Mouse (Mus musculus) liver, embryonic 15.5 days (tissue): ENCODE measurements at regions not wholly inside any gene's neighbourhood (a gene's known extent, or its start where the extent isn't known, plus 50 kb on each side); places are given as distances from the start of the nearest gene placed in this dataset.

Source experiments
- ATAC-seq: fragments of 200-750 bp; cut with Nextera tagmentation; 2 replicates; pipeline ENCODE4 v1.8.0; 2017; ENCODE audit warnings: moderate number of reproducible peaks, mild to moderate bottlenecking, moderate library complexity; ENCODE audit not compliant: insufficient read depth
- H3K27ac ChIP-seq: fragments of 300-500 bp; sonication (generic); replicated peaks from 2 replicates; pipeline ENCODE4 v1.5.1; 2015; ENCODE audit warnings: mild to moderate bottlenecking, inconsistent platforms
- H3K27me3 ChIP-seq: fragments of 300-500 bp; sonication (generic); 2 replicates; pipeline ENCODE4 v1.6.1; 2015; ENCODE audit warnings: mild to moderate bottlenecking, inconsistent platforms
- H3K36me3 ChIP-seq: fragments of 300-500 bp; sonication (generic); replicated peaks from 2 replicates; pipeline ENCODE4 v1.6.1; 2015; ENCODE audit warnings: moderate library complexity, mild to moderate bottlenecking, inconsistent platforms
- H3K4me1 ChIP-seq: fragments of 300-500 bp; sonication (generic); replicated peaks from 2 replicates; pipeline ENCODE4 v1.6.1; 2015; ENCODE audit warnings: inconsistent platforms
- H3K4me2 ChIP-seq: fragments of 300-500 bp; sonication (generic); 2 replicates; pipeline ENCODE4 v1.6.1; 2015; ENCODE audit warnings: moderate library complexity, mild to moderate bottlenecking, inconsistent platforms
- H3K4me3 ChIP-seq: fragments of 300-500 bp; sonication (generic); replicated peaks from 2 replicates; pipeline ENCODE4 v1.5.1; 2015; ENCODE audit warnings: mild to moderate bottlenecking, inconsistent platforms
- H3K9ac ChIP-seq: fragments of 300-500 bp; sonication (generic); 2 replicates; pipeline ENCODE4 v1.6.1; 2015; ENCODE audit warnings: moderate library complexity, mild to moderate bottlenecking, inconsistent platforms
- H3K9me3 ChIP-seq: fragments of 300-500 bp; sonication (generic); replicated peaks from 2 replicates; pipeline ENCODE4 v1.6.1; 2016; ENCODE audit warnings: inconsistent platforms
- WGBS: fragments of 180-500 bp; shearing (Covaris S2); methylation state at CpG from one replicate; pipeline ENCODE4 v1.1.7; 2015; ENCODE audit warnings: mixed read lengths; ENCODE audit not compliant: insufficient replicate concordance; 5-methylcytosine and 5-hydroxymethylcytosine counted together

DNA sequence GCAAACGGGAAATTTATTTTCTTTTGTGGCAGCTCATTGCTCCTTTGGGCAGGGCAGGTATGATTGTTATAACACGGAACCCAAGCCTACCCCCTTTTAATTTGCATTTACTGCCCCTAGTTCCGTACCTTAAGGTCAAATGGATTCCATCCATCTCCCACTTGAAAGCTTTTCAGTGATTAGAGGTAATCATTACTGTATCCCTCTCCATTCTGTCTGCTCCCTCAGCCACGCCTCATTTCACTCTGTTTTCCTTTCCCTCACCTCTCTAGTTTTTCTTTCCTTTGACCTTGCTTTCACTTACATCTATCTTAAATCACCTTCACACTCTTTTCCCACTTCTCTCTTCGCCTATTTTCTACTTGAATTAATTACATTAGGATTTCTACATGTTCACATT is 481.2 kb upstream of the Pdzrn3 start:
- Histone ChIP-seq H3K4me2 (no peak overlapping the region), H3K9ac (no peak overlapping the region), H3K4me3 (no peak overlapping the region), H3K36me3 (no peaks in the 10 kb centered on the region), H3K27ac (no peak overlapping the region), H3K27me3 (no peaks in the 10 kb centered on the region), H3K9me3 (no peaks in the 10 kb centered on the region), H3K4me1 (no peaks in the 10 kb centered on the region)
- ATAC-seq = no peak
- WGBS = 42% methylated on average over 5 of the region's 5 CpGs

DNA sequence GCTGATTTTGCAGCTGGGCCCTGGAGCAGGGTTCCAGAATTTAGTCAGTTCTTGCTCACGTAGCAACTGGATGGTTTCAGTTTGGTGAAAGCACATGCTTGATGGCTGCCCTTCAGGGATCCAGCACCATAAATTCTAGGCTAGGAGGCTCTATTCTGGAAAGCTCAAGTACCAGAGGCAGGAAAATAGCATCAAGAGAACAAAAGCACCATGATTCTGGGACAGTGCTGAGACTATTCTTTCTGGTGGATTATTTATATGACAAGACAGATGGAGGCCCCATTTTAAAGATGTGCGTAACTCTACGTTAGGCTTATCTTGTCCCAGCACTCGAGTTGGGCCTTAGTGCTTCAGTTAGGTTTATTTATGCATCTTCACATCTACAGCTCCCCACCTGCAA is 463.0 kb upstream of the Pdzrn3 start:
- no peaks in the 10 kb centered on the region for H3K9me3 ChIP-seq
- H3K4me1 ChIP-seq = no peaks in the 10 kb centered on the region
- H3K9ac ChIP-seq = no peak overlapping the region
- no peaks in the 10 kb centered on the region for H3K36me3 ChIP-seq
- no peak overlapping the region for H3K4me3 ChIP-seq
- no peak for ATAC-seq
- H3K27me3 ChIP-seq = no peaks in the 10 kb centered on the region
- no peak overlapping the region for H3K4me2 ChIP-seq
- no peak overlapping the region for H3K27ac ChIP-seq
- WGBS = 52% methylated on average over 4 of the region's 4 CpGs

DNA sequence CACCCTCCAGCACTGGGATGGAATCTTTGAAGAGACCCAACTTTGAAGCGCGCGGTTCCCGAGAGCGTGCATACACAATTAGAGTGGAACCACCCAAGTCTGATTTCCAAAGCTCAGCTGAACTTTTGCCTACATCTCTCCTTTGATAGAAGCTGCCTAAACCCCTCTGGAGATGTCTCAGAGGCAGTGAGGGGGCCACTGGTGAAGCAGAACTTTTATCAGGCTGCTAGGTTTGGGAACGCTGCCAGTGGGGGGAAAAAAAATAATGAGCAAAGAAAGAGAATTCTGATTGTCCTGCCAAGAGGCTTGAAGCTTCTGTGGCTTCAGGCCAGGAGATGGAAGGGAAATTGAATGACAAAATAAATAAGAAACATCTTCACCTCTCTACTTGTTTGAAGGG is 459.9 kb upstream of the Pdzrn3 start:
- Histone ChIP-seq H3K4me3 (no peak overlapping the region), H3K36me3 (no peaks in the 10 kb centered on the region), H3K9me3 (no peaks in the 10 kb centered on the region), H3K9ac (no peak overlapping the region), H3K4me2 (no peak overlapping the region), H3K27ac (no peak overlapping the region), H3K4me1 (no peaks in the 10 kb centered on the region), H3K27me3 (no peaks in the 10 kb centered on the region)
- 84% methylated on average over 6 of the region's 6 CpGs for WGBS
- ATAC-seq = no peak

DNA sequence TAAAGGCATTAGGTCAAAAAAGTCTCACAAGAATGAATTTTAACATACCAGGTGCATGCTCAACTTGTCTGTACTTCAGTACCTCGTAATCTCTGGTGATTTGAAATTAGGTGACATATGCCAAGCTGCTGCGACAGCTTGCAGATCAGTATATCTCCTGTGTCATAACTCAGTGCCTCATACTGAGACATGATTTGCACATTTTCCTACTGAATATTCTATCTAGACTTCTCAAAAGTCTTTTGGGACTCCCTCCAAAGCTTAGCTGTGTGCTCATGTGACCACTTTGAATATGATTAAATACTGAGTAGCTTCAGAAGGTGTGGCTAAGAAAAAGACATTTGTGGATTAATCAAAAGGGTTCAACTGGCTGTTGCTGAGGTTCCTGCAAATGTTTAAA is 416.3 kb upstream of the Pdzrn3 start:
- H3K27ac ChIP-seq = no peak overlapping the region
- no peaks in the 10 kb centered on the region for H3K4me1 ChIP-seq
- H3K27me3 ChIP-seq = no peaks in the 10 kb centered on the region
- no peak overlapping the region for H3K4me2 ChIP-seq
- WGBS = 53% methylated on average over 2 of the region's 2 CpGs
- H3K36me3 ChIP-seq = no peaks in the 10 kb centered on the region
- H3K9me3 ChIP-seq = no peaks in the 10 kb centered on the region
- no peak overlapping the region for H3K9ac ChIP-seq
- H3K4me3 ChIP-seq = no peak overlapping the region
- no peak for ATAC-seq

DNA sequence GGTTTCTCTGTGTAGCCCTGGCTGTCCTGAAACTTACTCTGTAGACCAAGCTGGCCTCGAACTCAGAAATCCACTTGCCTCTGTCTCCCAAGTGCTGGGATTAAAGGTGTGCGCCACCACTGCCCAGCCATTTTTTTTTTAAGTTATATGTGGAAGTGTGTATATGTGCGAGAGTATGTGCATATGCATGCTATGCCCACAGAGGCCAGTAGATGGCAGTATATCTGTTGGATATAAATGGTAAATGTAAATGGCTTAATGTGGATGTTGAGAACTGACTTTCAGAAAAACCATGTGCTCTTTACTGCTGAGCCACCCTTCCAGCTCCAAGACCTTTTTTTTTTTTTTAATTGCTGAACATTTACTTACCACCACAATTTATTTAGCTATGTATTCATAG is 400.2 kb upstream of the Pdzrn3 start:
- Histone ChIP-seq H3K27ac (no peak overlapping the region), H3K9me3 (no peaks in the 10 kb centered on the region), H3K4me1 (no peaks in the 10 kb centered on the region), H3K36me3 (no peaks in the 10 kb centered on the region), H3K4me3 (no peak overlapping the region), H3K9ac (no peak overlapping the region), H3K4me2 (no peak overlapping the region), H3K27me3 (no peaks in the 10 kb centered on the region)
- no peak for ATAC-seq
- WGBS = 68% methylated on average over 3 of the region's 3 CpGs

DNA sequence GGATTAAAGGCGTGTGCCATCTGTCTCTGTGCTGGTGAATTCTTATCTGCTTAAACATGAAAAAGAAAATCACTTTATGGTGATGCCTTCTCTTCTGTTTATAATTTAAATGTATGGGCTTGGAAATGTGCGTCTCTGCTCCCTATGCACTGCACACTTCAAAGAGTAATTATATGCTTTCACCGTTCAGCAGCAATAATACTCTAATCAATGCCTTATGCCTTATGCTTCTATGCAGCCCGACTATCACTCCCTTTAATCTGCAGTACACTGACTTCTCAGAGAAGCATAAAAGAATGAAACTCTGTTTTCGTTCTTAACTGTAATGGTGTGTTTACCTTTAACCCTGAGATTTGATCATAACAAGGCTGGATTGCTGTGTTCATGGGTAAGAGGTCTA is 395.5 kb upstream of the Pdzrn3 start:
- no peak for ATAC-seq
- Histone ChIP-seq H3K36me3 (no peaks in the 10 kb centered on the region), H3K4me2 (no peak overlapping the region), H3K27me3 (no peaks in the 10 kb centered on the region), H3K9me3 (no peaks in the 10 kb centered on the region), H3K4me3 (no peak overlapping the region), H3K27ac (no peak overlapping the region), H3K9ac (no peak overlapping the region), H3K4me1 (no peaks in the 10 kb centered on the region)
- 53% methylated on average over 5 of the region's 5 CpGs for WGBS

DNA sequence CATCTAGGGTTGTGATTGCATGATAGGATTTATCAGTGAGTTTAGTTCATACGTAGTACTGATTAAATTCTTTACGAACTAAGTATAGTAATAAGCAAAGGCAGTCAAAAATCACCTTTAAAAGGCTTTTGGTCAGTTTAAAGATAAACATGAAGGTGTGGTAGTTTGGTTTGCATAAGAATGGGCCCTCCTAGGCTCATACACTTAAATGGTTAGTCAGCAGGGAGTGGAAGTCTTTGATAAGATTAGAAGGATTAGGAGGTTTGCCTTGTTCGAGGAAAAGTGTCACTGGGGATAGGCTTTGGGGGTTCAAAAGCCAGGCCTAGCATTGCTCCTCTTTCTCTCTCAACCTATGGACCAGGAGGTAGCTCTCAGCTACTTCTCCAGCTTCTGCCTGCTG is 357.4 kb upstream of the Pdzrn3 start:
- H3K4me3 ChIP-seq = no peak overlapping the region
- H3K4me2 ChIP-seq = no peak overlapping the region
- H3K27me3 ChIP-seq = no peaks in the 10 kb centered on the region
- no peak overlapping the region for H3K27ac ChIP-seq
- no peak overlapping the region for H3K9ac ChIP-seq
- H3K36me3 ChIP-seq = no peaks in the 10 kb centered on the region
- ATAC-seq = no peak
- no peaks in the 10 kb centered on the region for H3K4me1 ChIP-seq
- H3K9me3 ChIP-seq = no peaks in the 10 kb centered on the region
- WGBS = 44% methylated on average over 3 of the region's 3 CpGs

DNA sequence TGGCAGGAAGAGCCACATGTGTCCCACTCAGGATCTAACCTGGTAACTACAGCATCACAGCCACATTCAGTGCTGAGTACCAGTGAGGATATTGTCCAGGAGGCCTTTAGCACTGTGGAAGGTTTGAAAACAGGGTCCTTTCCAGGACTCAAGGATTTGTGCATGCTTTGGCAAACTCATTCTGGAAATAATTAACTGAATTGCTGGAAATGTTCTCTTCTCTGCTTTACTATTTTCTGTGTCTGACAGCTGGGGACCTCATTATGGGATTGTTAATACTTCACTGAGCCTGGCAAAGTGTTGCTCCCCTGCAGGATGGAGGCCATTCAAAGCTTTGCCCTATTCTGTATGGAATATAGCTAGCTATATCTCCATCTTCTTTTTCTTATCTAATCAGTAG is 342.8 kb upstream of the Pdzrn3 start:
- no peak overlapping the region for H3K4me3 ChIP-seq
- H3K4me1 ChIP-seq = no peaks in the 10 kb centered on the region
- no peak overlapping the region for H3K27ac ChIP-seq
- H3K4me2 ChIP-seq = no peak overlapping the region
- H3K36me3 ChIP-seq = no peaks in the 10 kb centered on the region
- no peaks in the 10 kb centered on the region for H3K27me3 ChIP-seq
- H3K9ac ChIP-seq = no peak overlapping the region
- H3K9me3 ChIP-seq = no peaks in the 10 kb centered on the region
- ATAC-seq = no peak

DNA sequence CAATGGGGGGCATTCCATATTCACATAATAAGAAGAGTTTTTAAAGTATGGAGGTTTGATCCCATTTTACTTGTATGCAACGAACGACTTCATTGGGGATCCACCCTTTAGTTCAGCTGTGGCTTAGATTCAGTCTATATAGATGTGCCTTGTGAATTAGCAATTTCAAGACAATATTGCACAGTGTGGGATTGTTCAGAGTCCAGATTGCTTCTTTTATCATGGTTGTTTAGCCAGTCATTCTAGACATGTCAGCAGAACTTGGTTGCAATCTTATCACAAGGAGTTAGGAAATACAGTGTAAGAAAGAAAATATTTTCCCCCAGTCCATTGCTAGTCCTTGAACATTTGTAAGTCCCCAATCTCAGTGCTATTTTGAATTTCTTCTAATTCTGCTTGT is 312.0 kb upstream of the Pdzrn3 start:
- no peaks in the 10 kb centered on the region for H3K27me3 ChIP-seq
- no peaks in the 10 kb centered on the region for H3K9me3 ChIP-seq
- 73% methylated on average over 2 of the region's 2 CpGs for WGBS
- no peak overlapping the region for H3K4me3 ChIP-seq
- no peaks in the 10 kb centered on the region for H3K4me1 ChIP-seq
- H3K9ac ChIP-seq = no peak overlapping the region
- H3K36me3 ChIP-seq = no peaks in the 10 kb centered on the region
- no peak overlapping the region for H3K27ac ChIP-seq
- ATAC-seq = no peak
- no peak overlapping the region for H3K4me2 ChIP-seq

DNA sequence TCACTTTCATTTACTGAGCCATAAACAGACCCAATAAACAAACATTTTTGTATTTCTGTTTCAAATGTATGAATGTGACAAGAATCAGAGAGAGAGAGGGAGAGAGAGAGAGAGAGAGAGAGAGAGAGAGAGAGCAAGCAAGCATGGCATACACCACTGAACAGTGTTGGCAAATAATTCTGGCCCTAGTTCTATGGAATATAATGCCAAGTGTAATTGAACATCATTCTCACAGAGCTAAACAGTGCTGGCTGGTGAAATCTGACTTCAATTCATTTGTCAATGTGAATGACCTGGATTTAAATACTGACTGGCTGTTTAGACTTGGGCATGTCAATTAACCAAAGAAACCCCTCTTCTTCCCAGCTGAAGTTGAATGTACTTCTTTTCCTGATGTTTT is 308.9 kb upstream of the Pdzrn3 start:
- Histone ChIP-seq H3K9me3 (no peaks in the 10 kb centered on the region), H3K27me3 (no peaks in the 10 kb centered on the region), H3K36me3 (no peaks in the 10 kb centered on the region), H3K4me2 (no peak overlapping the region), H3K27ac (no peak overlapping the region), H3K4me3 (no peak overlapping the region), H3K9ac (no peak overlapping the region), H3K4me1 (no peaks in the 10 kb centered on the region)
- ATAC-seq = no peak

DNA sequence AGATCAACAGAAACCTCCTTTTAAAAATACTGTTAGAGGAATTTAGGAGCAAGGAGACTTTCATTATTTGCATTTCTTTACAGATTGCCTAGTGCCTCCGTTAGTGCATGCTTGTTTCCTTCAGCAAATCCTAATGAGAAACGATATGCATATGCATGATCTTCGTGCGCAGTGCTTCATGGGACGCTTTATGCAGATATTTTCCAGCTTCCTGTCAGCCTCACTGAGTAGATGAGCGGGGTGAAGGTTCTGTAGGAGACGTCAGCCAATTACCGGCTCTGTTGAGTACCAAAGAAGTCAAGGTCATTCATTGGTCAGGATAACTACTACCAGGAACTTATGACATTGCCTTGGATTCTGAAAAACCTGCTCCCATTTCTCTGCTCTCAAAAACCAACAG is 308.0 kb upstream of the Pdzrn3 start:
- H3K9ac ChIP-seq = no peak overlapping the region
- no peak overlapping the region for H3K4me3 ChIP-seq
- no peaks in the 10 kb centered on the region for H3K27me3 ChIP-seq
- H3K27ac ChIP-seq = no peak overlapping the region
- H3K4me1 ChIP-seq = no peaks in the 10 kb centered on the region
- H3K36me3 ChIP-seq = no peaks in the 10 kb centered on the region
- no peak overlapping the region for H3K4me2 ChIP-seq
- no peaks in the 10 kb centered on the region for H3K9me3 ChIP-seq
- WGBS = 63% methylated on average over 8 of the region's 8 CpGs
- ATAC-seq = no peak

DNA sequence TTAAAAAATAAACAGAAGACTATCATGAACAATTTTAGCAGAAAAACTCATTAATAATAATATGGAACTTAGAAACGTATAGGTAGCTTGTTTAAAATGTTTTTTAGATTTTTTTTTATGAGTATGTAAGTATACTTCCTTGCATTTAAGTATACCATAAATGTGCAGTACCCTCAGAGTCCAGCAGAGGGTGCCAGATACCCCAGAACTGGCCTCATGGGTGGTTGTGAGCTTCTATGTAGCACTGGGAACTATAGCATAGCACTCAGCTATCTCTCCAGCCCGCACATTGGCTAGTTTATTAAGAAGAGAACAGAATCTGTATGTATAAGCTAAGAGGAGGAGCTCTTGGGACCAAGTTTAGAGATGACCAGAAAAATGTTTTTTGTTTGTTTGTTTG is 306.7 kb upstream of the Pdzrn3 start:
- H3K27me3 ChIP-seq = no peaks in the 10 kb centered on the region
- no peak overlapping the region for H3K9ac ChIP-seq
- WGBS = 30% methylated on average over 2 of the region's 2 CpGs
- H3K4me3 ChIP-seq = no peak overlapping the region
- no peaks in the 10 kb centered on the region for H3K36me3 ChIP-seq
- no peaks in the 10 kb centered on the region for H3K4me1 ChIP-seq
- ATAC-seq = no peak
- no peak overlapping the region for H3K27ac ChIP-seq
- H3K4me2 ChIP-seq = no peak overlapping the region
- H3K9me3 ChIP-seq = no peaks in the 10 kb centered on the region

DNA sequence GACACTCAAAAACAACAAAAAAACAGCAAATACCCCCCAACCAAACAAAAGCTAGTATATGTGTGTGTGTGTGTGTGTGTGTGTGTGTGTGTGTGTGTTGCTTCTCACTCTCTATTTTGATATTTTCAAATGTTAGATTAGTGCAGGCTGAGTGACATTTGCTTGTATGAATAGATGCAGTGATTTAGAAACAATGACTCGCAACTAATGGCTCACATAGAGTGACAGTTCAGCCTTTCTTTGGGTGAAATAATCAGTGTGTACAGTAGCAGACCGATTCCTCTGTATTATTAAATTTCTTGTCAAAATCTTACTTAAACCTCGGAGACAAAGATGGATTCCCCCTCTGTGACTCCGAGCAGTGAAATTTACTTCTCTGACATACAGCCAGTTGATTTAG is 297.1 kb upstream of the Pdzrn3 start:
- Histone ChIP-seq H3K9me3 (no peaks in the 10 kb centered on the region), H3K4me1 (no peaks in the 10 kb centered on the region), H3K4me3 (no peak overlapping the region), H3K36me3 (no peaks in the 10 kb centered on the region), H3K4me2 (no peak overlapping the region), H3K27ac (no peak overlapping the region), H3K9ac (no peak overlapping the region), H3K27me3 (no peaks in the 10 kb centered on the region)
- WGBS = 54% methylated on average over 4 of the region's 4 CpGs
- ATAC-seq = no peak
